8 mouse cellular contexts compared by ENCODE assay signal in genomic region chr3:132871318-132871904, GRCm38 (mm10).
DNase-seq lines count a peak whose midpoint lies in the region; ATAC-seq and TF ChIP-seq lines count a peak whose summit lies in the region.
"Had no signal": no experiment of that assay in that cellular context is flagged by ENCODE, and none has a peak within 500 bp of the region (broad histone marks: within the 10 kb centered on the region; RNA-seq: fewer than 3 reads in every experiment).

No protein-coding gene starts in this region.

- no peaks in the 10 kb centered on the region for H3K36me3 ChIP-seq in stomach, embryonic 16.5 days (ENCODE audit: control insufficient read depth, insufficient read depth, low read length)
- no peaks in the 10 kb centered on the region for H3K36me3 ChIP-seq in midbrain, postnatal 0 days (ENCODE audit: insufficient read depth, low read length)
- H3K36me3 ChIP-seq: midbrain, embryonic 12.5 days had no signal

- no peak overlapping the region for H3K27ac ChIP-seq in stomach, embryonic 16.5 days (ENCODE audit: low read length)
- no peak overlapping the region for H3K27ac ChIP-seq in midbrain, postnatal 0 days (ENCODE audit: low read depth, low read length)
- H3K27ac ChIP-seq: midbrain, embryonic 12.5 days had no signal

- ATAC-seq in granulocyte monocyte progenitor cell, adult 5-6 weeks (replicated peaks; ENCODE audit: poor library complexity, severe bottlenecking) = peak; percentile 59
- peak; percentile 54 for ATAC-seq in stomach, embryonic 16.5 days (ENCODE audit: insufficient read depth, low FRiP score)
- no peak for ATAC-seq in midbrain, postnatal 0 days (ENCODE audit: low FRiP score)

- WGBS in stomach, embryonic 16.5 days = 78% methylated on average over 9 of the region's 9 CpGs
- WGBS in midbrain, postnatal 0 days = 88% methylated on average over 9 of the region's 9 CpGs

- peaks cover 3% of the 10 kb centered on the region; the same call in 1 of the 2 replicates for H3K4me1 ChIP-seq in stomach, embryonic 16.5 days (ENCODE audit: control insufficient read depth, insufficient read depth, low read length)
- H3K4me1 ChIP-seq in midbrain, postnatal 0 days (ENCODE audit: insufficient read depth, low read length) = 0 out of 2 replicates have a peak, but pooled peaks cover 3% of the 10 kb centered on the region

- no peak overlapping the region for H3K4me2 ChIP-seq in stomach, embryonic 16.5 days (ENCODE audit: low read depth, low read length)
- no peak overlapping the region for H3K4me2 ChIP-seq in midbrain, postnatal 0 days (ENCODE audit: low read depth, low read length, poor library complexity, severe bottlenecking)
- H3K4me2 ChIP-seq: midbrain, embryonic 12.5 days had no signal

- no peak overlapping the region for H3K4me3 ChIP-seq in stomach, embryonic 16.5 days (replicated peaks; ENCODE audit: low read length)
- H3K4me3 ChIP-seq in midbrain, postnatal 0 days (ENCODE audit: low read depth, low read length) = no peak overlapping the region
- H3K4me3 ChIP-seq: midbrain, embryonic 12.5 days had no signal

- H3K27me3 ChIP-seq in stomach, embryonic 16.5 days (ENCODE audit: control insufficient read depth, insufficient read depth, low read length) = no peaks in the 10 kb centered on the region
- H3K27me3 ChIP-seq in midbrain, postnatal 0 days (ENCODE audit: insufficient read depth, low read length) = no peaks in the 10 kb centered on the region
- H3K27me3 ChIP-seq: midbrain, embryonic 12.5 days had no signal

- peak; percentile 45 for DNase-seq in CD4-positive, CD25-positive, alpha-beta regulatory T cell, adult 2 months (ENCODE audit: low read depth, low spot score)
- DNase-seq in adrenal gland, adult 18-20 months (ENCODE audit: low spot score in 2 of 2) = peak; percentile 78 to 83
- peak; percentile 87 for DNase-seq in kidney, postnatal 14 days
- no peak for DNase-seq in c-Kit-positive CD71-positive TER-119-positive erythroid progenitor cells, embryonic 14.5 days (ENCODE audit: low spot score)
- no peak for DNase-seq in midbrain, postnatal 0 days (ENCODE audit: low spot score)

- TF ChIP-seq CTCF in midbrain, postnatal 0 days (IDR thresholded peaks at IDR 0.05) = no peak

- no peak overlapping the region for H3K9ac ChIP-seq in stomach, embryonic 16.5 days (ENCODE audit: low read length)
- no peak overlapping the region for H3K9ac ChIP-seq in midbrain, postnatal 0 days (replicated peaks; ENCODE audit: low read length, poor library complexity, severe bottlenecking)
- H3K9ac ChIP-seq: midbrain, embryonic 12.5 days had no signal

- no peaks in the 10 kb centered on the region for H3K9me3 ChIP-seq in stomach, embryonic 16.5 days (replicated peaks; ENCODE audit: control insufficient read depth, low read length)
- H3K9me3 ChIP-seq in midbrain, postnatal 0 days (ENCODE audit: low read length) = no peaks in the 10 kb centered on the region
- H3K9me3 ChIP-seq: midbrain, embryonic 12.5 days had no signal

Comparison
In these comparisons a context has a peak if more than half of its experiments do, and no peak if none do; other contexts are left out.
1. DNase-seq: peak in CD4-positive, CD25-positive, alpha-beta regulatory T cell, adult 2 months (single experiment), adrenal gland, adult 18-20 months (2 of 2) and kidney, postnatal 14 days (single experiment); none in c-Kit-positive CD71-positive TER-119-positive erythroid progenitor cells, embryonic 14.5 days (single experiment) and midbrain, postnatal 0 days (single experiment).